Mouse (Mus musculus) olfactory bulb, adult 2 months (tissue): Measurements from ENCODE around the gene Lhfp.

Source experiments
- CTCF ChIP-seq: fragments of 200-500 bp; IDR thresholded peaks from 2 replicates; pipeline ENCODE4 v1.5.1; 2012; ENCODE audit warnings: low read depth, mild to moderate bottlenecking, low read length, moderate library complexity; ENCODE audit not compliant: insufficient read depth
- POLR2A ChIP-seq: fragments of 200-500 bp; IDR thresholded peaks from 2 replicates; pipeline ENCODE4 v1.6.1; 2012; ENCODE audit warnings: mild to moderate bottlenecking, low read depth, low read length, moderate library complexity; ENCODE audit not compliant: insufficient read depth

DNA sequence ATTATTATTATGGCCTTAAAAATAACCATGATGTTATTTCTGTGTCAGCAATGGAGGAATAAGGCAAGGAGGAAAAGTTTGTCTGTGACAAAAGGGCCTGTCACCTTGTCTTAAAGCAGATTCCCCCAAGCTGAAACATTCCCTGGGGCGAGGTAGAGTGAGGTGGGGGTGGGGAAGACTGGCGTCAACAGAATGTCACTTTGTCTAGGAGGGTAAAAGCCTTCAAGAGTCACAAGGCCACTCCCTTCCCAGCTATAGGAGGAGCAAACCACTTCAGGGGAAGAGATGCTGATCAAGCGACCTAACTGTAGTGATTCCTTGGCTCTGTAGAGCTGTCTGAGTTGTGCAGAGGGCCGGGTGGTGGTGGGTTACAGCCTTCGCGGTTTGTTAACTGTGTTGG is 9.7 kb upstream of the Lhfp start:
- TF ChIP-seq CTCF (no peak), POLR2A (no peak)
